ENCODE assay signal across 13 mouse cellular contexts in genomic region chr2:38340626-38341200, GRCm38 (mm10). TPM values are rescaled to one million over a fixed set of nuclear protein-coding genes. Genes with fewer than 3 reads are reported as not detected.
A peak's percentile ranks its signal among the peaks of the same experiment; 100 is the strongest.
DNase-seq lines count a peak whose midpoint lies in the region; ATAC-seq and TF ChIP-seq lines count a peak whose summit lies in the region.
"Had no signal": no experiment of that assay in that cellular context is flagged by ENCODE, and none has a peak within 500 bp of the region (broad histone marks: within the 10 kb centered on the region; RNA-seq: fewer than 3 reads in every experiment).

No protein-coding gene starts in this region.

- H3K4me2 ChIP-seq in forebrain, embryonic 14.5 days (ENCODE audit: low read length), result peak overlapping the region; percentile 91
- peak overlapping the region; percentile 99 for H3K4me2 ChIP-seq in limb, embryonic 12.5 days

- TF ChIP-seq CTCF in layer of hippocampus, adult 2 months (conservative IDR thresholded peaks at IDR 0.05), result no peak

- no peaks in the 10 kb centered on the region for H3K9me3 ChIP-seq in forebrain, embryonic 14.5 days (replicated peaks; ENCODE audit: control insufficient read depth, low read length)
- no peaks in the 10 kb centered on the region for H3K9me3 ChIP-seq in limb, embryonic 12.5 days
- H3K9me3 ChIP-seq: heart, embryonic 10.5 days; limb, embryonic 15.5 days had no signal

- peak overlapping the region; percentile 98 for H3K9ac ChIP-seq in forebrain, embryonic 14.5 days (ENCODE audit: low read length)
- H3K9ac ChIP-seq in limb, embryonic 12.5 days (replicated peaks), result no peak overlapping the region
- H3K9ac ChIP-seq: limb, embryonic 15.5 days had no signal

- H3K4me3 ChIP-seq in layer of hippocampus, adult 2 months, result peak overlapping the region; percentile 72
- H3K4me3 ChIP-seq in forebrain, embryonic 14.5 days (ENCODE audit: low read depth, low read length), result peak overlapping the region; percentile 90
- H3K4me3 ChIP-seq in limb, embryonic 12.5 days (replicated peaks), result peak overlapping the region; percentile 57; the same call in 1 of the 2 replicates
- H3K4me3 ChIP-seq: heart, embryonic 10.5 days had no signal

- H3K36me3 ChIP-seq in forebrain, embryonic 14.5 days (ENCODE audit: control insufficient read depth, insufficient read depth, low read length), result no peaks in the 10 kb centered on the region
- no peaks in the 10 kb centered on the region for H3K36me3 ChIP-seq in limb, embryonic 12.5 days
- H3K36me3 ChIP-seq: heart, embryonic 10.5 days; limb, embryonic 15.5 days had no signal

- H3K4me1 ChIP-seq in forebrain, embryonic 14.5 days (ENCODE audit: control insufficient read depth, insufficient read depth, low read length), result peaks cover 11% of the 10 kb centered on the region
- peaks cover 23% of the 10 kb centered on the region for H3K4me1 ChIP-seq in limb, embryonic 12.5 days (replicated peaks)

- peak; percentile 59 for ATAC-seq in forebrain, embryonic 14.5 days
- no peak for ATAC-seq in limb, embryonic 12.5 days (ENCODE audit: insufficient number of reproducible peaks, insufficient read depth, low FRiP score, low TSS enrichment, low read depth)

- peak overlapping the region; percentile 87; the same call in 1 of the 2 replicates for H3K27ac ChIP-seq in layer of hippocampus, adult 2 months
- peak overlapping the region; percentile 97 for H3K27ac ChIP-seq in forebrain, embryonic 14.5 days (ENCODE audit: low read depth, low read length)
- no peak overlapping the region for H3K27ac ChIP-seq in limb, embryonic 12.5 days
- H3K27ac ChIP-seq: heart, embryonic 10.5 days; limb, embryonic 15.5 days had no signal

- H3K27me3 ChIP-seq in forebrain, embryonic 14.5 days (replicated peaks; ENCODE audit: control insufficient read depth, insufficient read depth, low read length), result peaks cover 25% of the 10 kb centered on the region
- H3K27me3 ChIP-seq in limb, embryonic 12.5 days, result peaks cover 90% of the 10 kb centered on the region

- DNase-seq in layer of hippocampus, adult 2 months (ENCODE audit: low spot score in 2 of 2), result no peak
- DNase-seq in layer of hippocampus, adult 9-10 months (ENCODE audit: low spot score), result no peak
- DNase-seq in forebrain, embryonic 14.5 days (ENCODE audit: low spot score), result peak; percentile 87
- peak; percentile 64 for DNase-seq in retina, postnatal 1 day
- no peak for DNase-seq in lung, postnatal 36 days
- DNase-seq in adrenal gland, adult 2 months, result no peak
- DNase-seq in layer of hippocampus, adult 11-12 months (ENCODE audit: low spot score), result no peak
- DNase-seq: adrenal gland, postnatal 36 days; cerebellum, postnatal 14 days; kidney, postnatal 14 days had no signal

- under 1% methylated on average over 10 of the region's 10 CpGs for WGBS in forebrain, embryonic 14.5 days
- 3% methylated on average over 10 of the region's 10 CpGs for WGBS in limb, embryonic 12.5 days

RNA-seq across cellular contexts. Expression of gene Lhx2, which starts 1.6 kb away (rescaled TPM):
- 10 to 100 TPM; 96.6 to 99.5 TPM for total RNA-seq in layer of hippocampus, adult 2 months (2021)
- polyA plus RNA-seq in forebrain, embryonic 14.5 days (2014; fragmentation: Nextera tagmentation; extraction: Ambion mirVana), result 85.1 and 102 TPM in 2 replicates
- polyA plus RNA-seq in limb, embryonic 12.5 days (2016; fragmentation: Nextera tagmentation; extraction: Ambion mirVana), result 36.9 and 42.7 TPM in 2 replicates
- total RNA-seq in adrenal gland, adult 2 months (2021), result not detected
- polyA plus RNA-seq in adrenal gland, adult 2 months (2012; rRNA removed), result 0.07 TPM in 1 of 2 replicates, not detected in the other
- total RNA-seq: adrenal gland, postnatal 36 days had no signal

RNA-seq across cellular contexts. Expression of gene Dennd1a, which starts 53.5 kb away (rescaled TPM):
- 10 to 100 TPM; 80.3 to 86.5 TPM for total RNA-seq in layer of hippocampus, adult 2 months (2021)
- 12.9 and 13.9 TPM in 2 replicates for polyA plus RNA-seq in forebrain, embryonic 14.5 days (2014; fragmentation: Nextera tagmentation; extraction: Ambion mirVana)
- polyA plus RNA-seq in limb, embryonic 12.5 days (2016; fragmentation: Nextera tagmentation; extraction: Ambion mirVana), result 22.6 and 24.9 TPM in 2 replicates
- 10 to 100 TPM; 23.6 to 26.4 TPM for total RNA-seq in adrenal gland, adult 2 months (2021)
- 25.0 and 29.8 TPM in 2 replicates for polyA plus RNA-seq in adrenal gland, adult 2 months (2012; rRNA removed)

Comparison
In these comparisons a context has a peak if more than half of its experiments do, and no peak if none do; other contexts are left out.
1. DNase-seq: peak in forebrain, embryonic 14.5 days (single experiment) and retina, postnatal 1 day (single experiment); none in layer of hippocampus, adult 2 months (0 of 2), layer of hippocampus, adult 9-10 months (single experiment), lung, postnatal 36 days (single experiment), adrenal gland, adult 2 months (single experiment) and layer of hippocampus, adult 11-12 months (single experiment).
2. RNA of gene Lhx2, which starts 1.6 kb away (polyA plus RNA-seq): 85.1 to 102 TPM in forebrain, embryonic 14.5 days and 36.9 to 42.7 TPM in limb, embryonic 12.5 days; 0.07 TPM in adrenal gland, adult 2 months; every median in the first group is over 10 times any median in the second.
3. Peak in every context shown above with its lines, with median percentiles within 50 percentile points of each other: H3K4me3 ChIP-seq.